Mouse (Mus musculus) lung, embryonic 16.5 days (tissue): ENCODE measurements around the gene Dctn3. TPM values are rescaled to one million over a fixed set of nuclear protein-coding genes. Genes with fewer than 3 reads are reported as not detected.
A peak's percentile ranks its signal among the peaks of the same experiment; 100 is the strongest.
"Not testable (repeated sequence)": the region's sequence is repeated elsewhere in the genome, so short reads cannot be mapped to it uniquely, and the experiment has no call there.

Experiments
- ATAC-seq: fragments of 200-750 bp; cut with Nextera tagmentation; 2 replicates; pipeline ENCODE4 v1.8.0; 2017; ENCODE audit warnings: low read depth, mild to moderate bottlenecking, moderate library complexity
- H3K27ac ChIP-seq: fragments of 300-500 bp; sonication (generic); 2 replicates; pipeline ENCODE4 v1.5.1; 2014; ENCODE audit warnings: mild to moderate bottlenecking, control low read depth, low read length
- H3K27me3 ChIP-seq: fragments of 300-500 bp; sonication (generic); 2 replicates; pipeline ENCODE4 v1.6.1; 2014; ENCODE audit warnings: low read depth, low read length, mixed read lengths; ENCODE audit not compliant: control insufficient read depth, insufficient read depth
- H3K36me3 ChIP-seq: fragments of 300-500 bp; sonication (generic); 2 replicates; pipeline ENCODE4 v1.6.1; 2014; ENCODE audit warnings: low read length; ENCODE audit not compliant: control insufficient read depth, insufficient read depth
- H3K4me1 ChIP-seq: fragments of 300-500 bp; sonication (generic); replicated peaks from 2 replicates; pipeline ENCODE4 v1.6.1; 2014; ENCODE audit warnings: low read length, mixed read lengths; ENCODE audit not compliant: control insufficient read depth, insufficient read depth
- H3K4me2 ChIP-seq: fragments of 300-500 bp; sonication (generic); 2 replicates; pipeline ENCODE4 v1.6.1; 2014; ENCODE audit warnings: low read depth, low read length, control low read depth
- H3K4me3 ChIP-seq: fragments of 300-500 bp; sonication (generic); 2 replicates; pipeline ENCODE4 v1.5.1; 2014; ENCODE audit warnings: mild to moderate bottlenecking, low read length, control low read depth
- H3K9ac ChIP-seq: fragments of 300-500 bp; sonication (generic); 2 replicates; pipeline ENCODE4 v1.6.1; 2014; ENCODE audit warnings: low read length, control low read depth
- H3K9me3 ChIP-seq: fragments of 300-500 bp; sonication (generic); 2 replicates; pipeline ENCODE4 v1.6.1; 2016; ENCODE audit warnings: low read length; ENCODE audit not compliant: control insufficient read depth
- WGBS: fragments of 180-500 bp; shearing (Covaris S2); extraction: QIAGEN DNeasy Blood & Tissue Kit; methylation state at CpG from one replicate; pipeline ENCODE4 v1.1.7; 2014; 5-methylcytosine and 5-hydroxymethylcytosine counted together
- polyA plus RNA-seq: library from polyadenylated mRNA; unstranded; fragments of >200 nt; fragmentation: Nextera tagmentation; extraction: Ambion mirVana; gene quantifications from 2 replicates; pipeline ENCODE4 v1.2.1, GENCODE M21; 2015

The Dctn3 gene
- 137 and 156 TPM in 2 replicates for polyA plus RNA-seq

DNA sequence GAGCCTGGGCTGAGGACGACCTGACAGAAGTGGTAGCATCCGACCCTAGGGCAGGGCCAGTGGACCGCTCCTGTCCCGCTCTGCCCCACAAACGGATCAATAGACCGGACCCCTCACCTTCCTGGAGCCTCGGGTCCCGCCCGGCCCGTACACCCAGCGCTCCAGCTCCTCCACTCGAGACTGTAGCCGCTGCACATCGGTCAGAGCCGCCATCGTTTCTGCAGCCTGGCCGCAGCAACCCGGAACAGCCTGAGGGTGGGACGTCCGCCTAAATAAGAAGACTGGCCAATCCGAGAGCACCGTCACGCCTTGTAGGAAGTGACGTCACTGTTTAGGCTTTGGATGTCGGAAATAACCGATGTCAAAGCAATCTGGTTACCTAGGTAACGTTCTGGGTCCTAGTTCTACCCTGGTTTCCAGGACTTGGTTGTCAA lies at the start of gene Dctn3:
TSS of gene Dctn3 (minus strand) at position 253 of the 434 bp plus-strand sequence.
- no peak within 1 kb of the TSS for H3K27ac ChIP-seq
- H3K36me3 ChIP-seq, result peaks cover 5% of the 10 kb centered on the region; the same call in 1 of the 2 replicates

DNA sequence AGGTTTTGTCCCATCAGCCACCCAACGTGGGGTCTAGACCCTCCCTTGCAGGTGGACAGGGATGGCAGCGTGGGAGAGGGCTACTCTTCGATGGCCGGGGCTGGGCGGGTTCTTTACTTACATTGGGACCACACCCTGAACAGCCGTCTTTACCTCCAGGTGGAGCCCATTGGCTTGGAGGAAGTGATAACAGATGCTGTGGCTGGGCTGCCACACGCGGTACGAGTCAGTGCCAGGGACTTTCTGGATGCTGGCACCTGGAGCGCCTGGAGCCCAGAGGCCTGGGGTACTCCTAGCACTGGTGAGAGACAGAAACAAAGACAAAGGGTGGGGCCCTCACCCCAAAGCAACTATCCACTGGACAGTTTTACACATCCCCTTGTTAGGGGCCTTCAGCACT lies 44.3 kb upstream of the Dctn3 start:
- ATAC-seq, result not testable (repeated sequence)

More for the DNA sequence above, at the start of gene Dctn3:
- peak within 1 kb of the TSS; percentile 90 for H3K4me2 ChIP-seq
- no peaks in the 10 kb centered on the region for H3K9me3 ChIP-seq
- H3K4me3 ChIP-seq, result peak within 1 kb of the TSS; percentile 79
- peak; percentile 98 for ATAC-seq
- peak within 1 kb of the TSS; percentile 85 for H3K9ac ChIP-seq
- H3K4me1 ChIP-seq, result peaks cover 9% of the 10 kb centered on the region
- H3K27me3 ChIP-seq, result peaks cover 42% of the 10 kb centered on the region
- WGBS, result under 1% methylated on average over 27 of the region's 27 CpGs

DNA sequence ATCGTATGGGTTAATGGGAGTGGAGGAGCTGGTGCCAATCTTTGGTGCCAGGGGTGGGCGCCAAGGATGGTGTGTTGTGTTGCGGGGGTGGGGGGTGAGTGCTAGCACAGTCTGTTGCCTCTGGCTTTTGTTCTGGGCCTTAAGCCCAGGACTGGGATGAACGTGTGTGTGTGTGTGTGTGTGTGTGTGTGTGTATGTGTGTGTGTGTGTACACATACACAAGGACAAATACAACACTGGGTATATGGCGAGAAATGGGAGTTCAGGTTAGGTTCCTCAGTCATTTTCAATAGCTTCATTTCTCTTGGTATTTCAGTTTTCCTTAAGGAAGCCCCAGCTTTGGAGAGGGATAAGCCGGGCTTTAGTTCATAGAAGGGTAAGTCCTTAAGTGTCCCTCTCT lies 40.2 kb upstream of the Dctn3 start:
- peaks cover 28% of the 10 kb centered on the region for H3K4me1 ChIP-seq
- not testable (repeated sequence) for H3K27me3 ChIP-seq, H3K4me2 ChIP-seq, H3K36me3 ChIP-seq, H3K4me3 ChIP-seq, H3K27ac ChIP-seq, H3K9me3 ChIP-seq, ATAC-seq, H3K9ac ChIP-seq
- 64% methylated on average over 3 of the region's 6 CpGs for WGBS

More for the DNA sequence above, 44.3 kb upstream of the Dctn3 start:
- not testable (repeated sequence) for H3K4me2 ChIP-seq, H3K27ac ChIP-seq, H3K9me3 ChIP-seq, H3K4me1 ChIP-seq, H3K36me3 ChIP-seq, H3K27me3 ChIP-seq, H3K9ac ChIP-seq, H3K4me3 ChIP-seq
- 81% methylated on average over 10 of the region's 10 CpGs for WGBS

DNA sequence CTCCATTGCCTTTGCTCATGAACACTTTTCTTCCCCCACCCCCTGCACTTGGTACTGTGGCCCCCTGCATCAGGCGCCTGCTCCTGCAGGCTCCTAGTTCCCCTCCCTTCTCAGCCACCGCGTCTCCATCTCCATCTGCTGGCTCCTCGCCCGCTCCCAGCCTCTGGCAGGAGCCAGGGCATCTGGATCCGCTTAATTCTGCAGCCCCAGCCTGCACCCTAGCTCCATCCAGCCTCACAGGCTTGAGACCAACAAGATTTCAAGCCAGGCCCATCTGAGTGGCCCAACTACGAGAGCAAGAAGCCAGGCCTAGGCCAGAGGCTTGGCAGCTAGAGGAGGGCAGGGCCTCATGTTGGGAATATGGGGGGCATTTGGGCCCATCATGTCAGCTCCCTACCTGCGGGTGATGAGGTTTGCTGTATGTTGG lies 39.7 kb upstream of the Dctn3 start:
- 36% methylated on average over 8 of the region's 8 CpGs for WGBS
- ATAC-seq, result peak; percentile 18
- H3K9ac ChIP-seq, H3K36me3 ChIP-seq, H3K27me3 ChIP-seq, H3K9me3 ChIP-seq: not testable (repeated sequence)
- Histone ChIP-seq H3K4me2 (peak overlapping the region; percentile 74), H3K4me3 (peak overlapping the region; percentile 21), H3K27ac (peak overlapping the region; percentile 94), H3K4me1 (peaks cover 28% of the 10 kb centered on the region)

DNA sequence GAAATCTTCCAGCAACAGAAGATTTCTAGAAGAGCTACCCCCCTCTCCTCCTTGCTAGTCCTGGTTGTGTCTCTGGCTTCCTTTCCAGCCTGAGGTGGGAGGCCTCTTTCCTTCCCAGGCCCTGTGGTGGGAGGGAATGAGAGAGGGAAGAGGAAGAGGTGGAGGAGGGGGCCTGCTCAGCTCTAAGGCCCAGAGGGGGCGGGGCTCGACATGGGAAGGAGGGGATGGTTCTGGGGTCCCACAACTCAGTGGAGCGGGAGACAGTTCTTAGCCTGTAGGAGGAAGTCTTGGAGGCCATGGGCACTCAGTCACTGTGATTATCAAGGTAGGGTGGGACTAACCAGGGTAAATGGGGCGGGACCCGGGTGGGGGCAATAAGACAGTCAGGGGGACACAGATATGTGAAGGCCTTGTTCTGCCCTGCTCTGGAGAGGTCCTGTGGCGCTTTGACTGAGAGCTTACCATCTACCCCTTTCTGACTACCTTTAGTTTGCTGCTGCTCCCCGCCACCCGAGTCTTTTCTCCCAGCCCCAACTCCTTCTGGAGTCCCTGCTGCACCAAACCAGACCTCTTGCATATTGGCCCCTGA lies 39.2 kb upstream of the Dctn3 start:
- peak; percentile 39 for ATAC-seq

DNA sequence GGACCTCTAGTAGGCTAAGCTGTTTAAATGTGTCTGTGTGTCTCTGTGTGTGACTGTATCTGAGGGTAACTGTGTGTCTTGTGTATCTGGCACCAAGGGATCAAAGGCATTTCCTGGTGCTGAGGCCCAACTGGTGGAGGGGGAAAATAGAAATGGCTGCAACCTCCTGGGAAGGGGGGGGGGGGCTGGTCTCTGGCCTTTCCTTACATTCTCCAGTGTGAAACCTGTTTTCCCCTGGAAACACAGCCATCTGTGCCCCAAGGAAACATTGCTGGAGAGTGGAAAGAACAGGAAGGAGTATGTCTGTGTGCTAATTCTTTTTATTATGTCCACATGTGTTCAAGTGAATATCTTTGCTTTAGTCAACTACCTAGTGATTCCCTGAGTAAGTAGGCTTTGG lies 38.7 kb upstream of the Dctn3 start:
- Histone ChIP-seq H3K27me3 (no peaks in the 10 kb centered on the region), H3K36me3 (no peaks in the 10 kb centered on the region), H3K27ac (peak overlapping the region; percentile 94), H3K4me3 (peak overlapping the region; percentile 62), H3K4me2 (peak overlapping the region; percentile 74), H3K9me3 (no peaks in the 10 kb centered on the region), H3K4me1 (peaks cover 28% of the 10 kb centered on the region), H3K9ac (peak overlapping the region; percentile 68)
- no peak for ATAC-seq

More for the DNA sequence above, 39.2 kb upstream of the Dctn3 start:
- peak overlapping the region; percentile 21 for H3K4me3 ChIP-seq
- peaks cover 28% of the 10 kb centered on the region for H3K4me1 ChIP-seq
- 33% methylated on average over 8 of the region's 8 CpGs for WGBS
- peak overlapping the region; percentile 1; the same call in 1 of the 2 replicates for H3K9ac ChIP-seq
- H3K27ac ChIP-seq, result peak overlapping the region; percentile 94
- peak overlapping the region; percentile 74 for H3K4me2 ChIP-seq
- no peaks in the 10 kb centered on the region for H3K36me3 ChIP-seq
- H3K27me3 ChIP-seq, result no peaks in the 10 kb centered on the region
- H3K9me3 ChIP-seq, result no peaks in the 10 kb centered on the region

DNA sequence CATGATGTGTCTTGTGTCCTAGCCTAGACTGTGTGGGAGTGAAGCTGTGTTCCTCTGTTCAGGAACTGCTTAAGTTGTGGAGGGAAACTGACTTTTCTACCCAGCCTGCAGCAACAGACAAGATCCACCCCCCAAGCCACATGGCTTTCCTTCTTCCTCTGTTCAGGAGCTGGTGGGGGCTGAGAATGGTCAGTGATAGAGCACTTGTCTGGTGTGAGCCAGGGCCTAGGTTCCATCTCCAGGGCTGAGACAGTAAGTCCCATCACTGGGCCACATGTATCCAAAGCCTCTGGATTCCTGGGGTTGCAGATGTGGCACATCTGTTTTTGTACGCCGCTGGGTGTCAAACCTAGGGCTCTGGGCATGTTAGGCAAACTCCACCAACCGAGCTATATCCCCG lies 37.9 kb upstream of the Dctn3 start:
- Histone ChIP-seq H3K36me3 (no peaks in the 10 kb centered on the region), H3K27me3 (no peaks in the 10 kb centered on the region), H3K4me1 (peaks cover 33% of the 10 kb centered on the region), H3K4me3 (peak overlapping the region; percentile 62), H3K4me2 (peak overlapping the region; percentile 74), H3K9ac (peak overlapping the region; percentile 68), H3K9me3 (no peaks in the 10 kb centered on the region), H3K27ac (peak overlapping the region; percentile 94)
- peak; percentile 16; the same call in 1 of the 2 replicates for ATAC-seq
- WGBS, result 49% methylated on average over 4 of the region's 4 CpGs

DNA sequence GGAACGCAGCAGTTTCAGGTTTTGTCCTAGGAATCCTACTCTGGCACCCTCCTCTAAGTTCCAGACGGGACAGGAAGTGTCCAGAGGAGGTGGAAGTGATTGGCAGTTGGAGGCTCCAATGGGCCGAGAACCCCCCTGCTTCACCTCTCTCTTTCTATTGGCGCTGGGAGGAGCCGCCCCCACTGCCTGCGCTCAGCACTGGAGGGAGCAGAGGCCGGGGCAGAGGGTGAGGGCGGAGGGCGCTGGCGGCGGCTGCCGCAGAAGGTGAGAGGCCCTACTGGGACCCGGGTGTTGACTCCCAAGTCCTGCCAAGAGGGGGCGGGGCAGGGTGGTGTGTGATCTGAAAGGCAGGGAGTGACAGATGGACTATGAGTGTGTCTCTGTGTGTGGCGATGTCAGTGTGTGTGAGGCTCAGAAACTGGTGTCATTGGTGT lies 37.3 kb upstream of the Dctn3 start:
- H3K27me3 ChIP-seq, result no peaks in the 10 kb centered on the region
- WGBS, result 0% methylated on average over 15 of the region's 15 CpGs
- H3K4me2 ChIP-seq, result peak overlapping the region; percentile 74
- peak; percentile 93 for ATAC-seq
- H3K9me3 ChIP-seq, result no peaks in the 10 kb centered on the region
- H3K36me3 ChIP-seq, result no peaks in the 10 kb centered on the region
- H3K4me3 ChIP-seq, result peak overlapping the region; percentile 62
- peaks cover 33% of the 10 kb centered on the region for H3K4me1 ChIP-seq
- H3K9ac ChIP-seq, result peak overlapping the region; percentile 68
- H3K27ac ChIP-seq, result peak overlapping the region; percentile 94

DNA sequence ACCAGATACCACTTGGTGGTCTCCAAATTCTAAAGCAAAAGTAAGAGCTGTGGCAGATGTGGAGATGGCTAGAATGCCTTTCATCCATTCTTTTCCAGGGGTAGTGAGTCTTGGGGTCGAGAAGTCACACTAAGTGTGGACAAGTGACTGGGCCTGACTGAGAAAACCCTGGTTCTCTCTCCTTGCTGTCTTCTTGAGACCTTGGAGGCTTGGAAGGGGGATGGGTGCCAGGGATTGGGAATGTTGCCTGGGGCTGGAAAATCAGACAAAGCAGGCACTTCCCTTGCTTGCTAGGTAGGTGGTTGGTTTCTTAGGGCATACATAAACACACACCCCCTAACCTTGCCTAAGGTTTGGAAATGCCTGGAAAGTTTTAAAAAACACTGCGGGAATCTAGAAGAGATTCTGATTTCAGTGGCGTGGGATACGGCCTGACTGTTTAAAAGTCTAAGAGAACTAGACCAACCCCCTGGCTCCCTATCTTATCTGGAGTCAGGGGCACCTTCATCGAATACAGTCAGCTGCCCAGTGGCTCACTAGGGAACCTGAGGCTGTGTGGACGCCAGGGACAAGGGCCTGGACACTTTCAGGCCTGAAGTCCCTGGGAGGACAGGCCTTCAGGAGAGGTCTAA lies 36.8 kb upstream of the Dctn3 start:
- H3K4me2 ChIP-seq, result peak overlapping the region; percentile 74
- peak overlapping the region; percentile 62 for H3K4me3 ChIP-seq
- H3K36me3 ChIP-seq, result no peaks in the 10 kb centered on the region
- 25% methylated on average over 6 of the region's 6 CpGs for WGBS
- peak overlapping the region; percentile 68 for H3K9ac ChIP-seq
- no peaks in the 10 kb centered on the region for H3K9me3 ChIP-seq
- H3K27me3 ChIP-seq, result no peaks in the 10 kb centered on the region
- H3K4me1 ChIP-seq, result peaks cover 36% of the 10 kb centered on the region
- no peak for ATAC-seq
- peak overlapping the region; percentile 94 for H3K27ac ChIP-seq
